Mouse (Mus musculus) adipocyte (in vitro differentiated cells): ENCODE results near the gene Usp9x.

Source experiments
- DNase-seq: peaks from one replicate; pipeline ENCODE4 v3.0.0-alpha.2; 2016; ENCODE audit warnings: low spot score

The Usp9x gene

GRCm38 (mm10) chrX:13071241-13071775 is at the start of gene Usp9x:
Gene Usp9x (plus strand): TSS chrX:13071498.
- peak; percentile 92 for DNase-seq

DNA sequence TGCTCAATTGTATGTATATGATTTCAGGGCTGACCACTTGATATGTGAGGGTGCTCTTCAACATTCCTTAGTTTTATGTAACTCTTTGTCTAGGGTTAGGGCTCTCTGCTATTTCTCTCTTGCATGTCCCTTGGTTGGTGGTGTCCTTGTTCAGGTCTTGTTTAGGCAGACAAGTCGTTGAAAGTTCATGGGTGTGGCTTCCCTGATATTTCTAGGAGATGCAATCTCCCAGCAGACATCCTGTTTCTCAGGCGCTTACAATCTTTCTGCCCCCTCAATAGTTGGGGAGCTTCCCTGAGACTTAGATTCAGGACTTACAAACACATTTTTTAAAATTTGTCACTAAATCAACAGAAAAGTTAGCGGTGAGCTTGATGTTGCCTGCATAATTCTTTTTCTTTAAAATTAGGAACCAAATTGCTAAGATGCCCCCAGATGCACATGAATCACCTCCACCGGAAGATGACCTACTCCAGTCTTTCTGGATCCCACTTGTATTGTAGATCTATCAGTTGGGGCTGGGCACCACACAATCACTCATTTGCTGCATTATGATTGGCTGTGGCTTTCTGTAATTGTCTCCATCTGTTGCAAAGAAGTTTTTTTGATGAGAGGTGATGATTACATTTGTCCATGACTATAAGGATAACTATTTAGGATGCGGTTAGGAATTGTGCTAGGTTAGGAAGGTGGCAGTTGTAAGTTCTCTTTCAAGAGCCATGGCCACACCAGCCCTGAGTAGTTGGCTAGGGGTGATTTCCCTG is 48.6 kb upstream of the Usp9x start:
- no peak for DNase-seq

DNA sequence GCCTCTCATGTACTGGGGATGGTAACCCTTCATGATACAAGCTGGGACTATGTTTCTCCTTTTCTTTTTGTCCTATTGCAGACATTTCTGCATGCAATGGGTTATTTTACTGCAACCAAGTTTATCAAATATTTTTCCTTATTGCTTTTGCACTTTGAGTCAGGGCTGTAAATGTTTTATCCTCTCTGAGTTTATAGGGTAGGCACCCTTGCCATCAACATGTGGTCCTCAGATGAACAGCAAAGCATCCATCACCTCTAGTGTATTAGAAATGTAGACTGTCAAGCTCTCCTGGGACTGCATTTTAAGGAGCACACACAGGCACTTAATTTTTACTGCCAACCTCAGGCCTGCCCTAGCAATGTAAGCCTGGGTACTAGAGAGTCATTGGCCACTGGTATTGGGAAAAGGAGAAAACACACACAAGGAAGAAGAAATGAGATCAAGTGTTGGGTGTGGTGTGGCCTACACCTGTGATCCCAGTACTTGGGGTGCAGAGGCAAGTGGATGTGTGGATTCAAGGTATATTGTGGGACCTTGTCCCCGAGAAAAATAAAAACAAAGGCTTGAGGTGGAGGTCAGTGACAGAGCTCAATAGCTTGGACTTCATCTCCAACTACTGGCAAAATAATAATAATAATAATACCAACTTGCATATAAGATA is 46.6 kb upstream of the Usp9x start:
- DNase-seq, result no peak

- DNase-seq, result no peak
Observed at GRCm38 (mm10) chrX:13025286-13025685, 46.0 kb upstream of the Usp9x start.

- DNase-seq, result no peak
Observed at GRCm38 (mm10) chrX:13028156-13028555, 43.1 kb upstream of the Usp9x start.

DNA sequence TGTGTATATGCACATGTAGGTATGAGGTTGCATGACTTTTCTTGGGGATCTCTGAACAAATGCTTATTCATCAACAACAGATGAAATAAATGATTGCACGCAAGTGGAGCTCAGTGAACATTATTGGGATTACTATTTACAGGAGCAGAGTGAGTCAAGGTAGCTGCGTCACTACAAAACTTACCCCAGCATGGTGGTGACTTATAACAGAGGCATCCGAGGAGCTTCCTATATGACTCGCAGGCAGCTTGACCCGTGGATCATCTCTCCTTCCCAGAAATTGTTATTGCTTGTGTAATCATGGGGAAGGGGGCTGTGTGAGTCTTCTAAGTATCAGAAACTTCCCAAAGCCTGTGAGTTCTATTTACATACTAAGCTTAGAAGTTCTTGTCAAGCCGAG is 41.3 kb upstream of the Usp9x start:
- DNase-seq, result no peak

DNA sequence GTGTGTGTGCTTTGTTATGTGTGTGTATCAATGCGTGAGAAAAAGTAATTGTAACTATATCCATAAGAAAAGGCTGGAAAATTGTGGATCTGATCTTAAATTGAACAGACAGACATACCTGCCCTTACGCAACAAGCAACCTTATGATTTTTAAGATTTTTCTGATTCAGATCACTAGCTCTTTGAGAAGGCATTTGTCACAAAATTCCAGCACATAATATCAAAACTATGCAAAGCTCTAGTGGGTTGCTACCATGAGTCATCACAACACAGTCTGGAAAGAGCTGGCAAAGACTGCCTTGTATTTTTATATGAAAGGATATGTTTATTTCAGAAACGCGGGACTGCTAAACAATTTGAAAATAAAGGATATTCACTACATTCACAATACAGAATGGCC is 34.2 kb upstream of the Usp9x start:
- DNase-seq, result peak; percentile 35

- peak; percentile 76 for DNase-seq
Observed at GRCm38 (mm10) chrX:13039211-13039610, 32.1 kb upstream of the Usp9x start.

GRCm38 (mm10) chrX:13040391-13040790 is 30.9 kb upstream of the Usp9x start:
- no peak for DNase-seq

GRCm38 (mm10) chrX:13041630-13042129 is 29.6 kb upstream of the Usp9x start:
- DNase-seq, result peak; percentile 99

- DNase-seq, result no peak
Observed at GRCm38 (mm10) chrX:13043780-13044179, 27.5 kb upstream of the Usp9x start.

DNA sequence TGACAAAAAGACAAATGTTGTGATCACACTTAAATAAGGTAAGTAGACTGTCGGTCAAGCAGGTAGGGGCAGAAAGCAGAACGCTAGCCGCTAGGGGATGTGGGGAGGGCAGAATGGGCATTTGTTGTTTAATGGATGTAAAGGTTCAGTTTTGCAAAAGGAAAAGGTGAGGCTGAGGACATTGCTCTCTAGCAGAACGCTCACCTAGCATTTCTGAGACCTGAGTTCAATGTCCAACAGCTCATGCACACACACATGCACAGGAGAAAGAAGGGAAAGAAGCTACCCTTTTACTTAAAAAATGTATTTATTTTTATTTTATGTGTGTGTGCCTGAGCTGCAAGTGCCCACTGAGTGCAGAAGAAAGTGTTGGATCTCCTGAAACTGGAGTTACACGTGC is 26.6 kb upstream of the Usp9x start:
- DNase-seq, result no peak

GRCm38 (mm10) chrX:13046893-13047435 is 24.3 kb upstream of the Usp9x start:
- no peak for DNase-seq

DNA sequence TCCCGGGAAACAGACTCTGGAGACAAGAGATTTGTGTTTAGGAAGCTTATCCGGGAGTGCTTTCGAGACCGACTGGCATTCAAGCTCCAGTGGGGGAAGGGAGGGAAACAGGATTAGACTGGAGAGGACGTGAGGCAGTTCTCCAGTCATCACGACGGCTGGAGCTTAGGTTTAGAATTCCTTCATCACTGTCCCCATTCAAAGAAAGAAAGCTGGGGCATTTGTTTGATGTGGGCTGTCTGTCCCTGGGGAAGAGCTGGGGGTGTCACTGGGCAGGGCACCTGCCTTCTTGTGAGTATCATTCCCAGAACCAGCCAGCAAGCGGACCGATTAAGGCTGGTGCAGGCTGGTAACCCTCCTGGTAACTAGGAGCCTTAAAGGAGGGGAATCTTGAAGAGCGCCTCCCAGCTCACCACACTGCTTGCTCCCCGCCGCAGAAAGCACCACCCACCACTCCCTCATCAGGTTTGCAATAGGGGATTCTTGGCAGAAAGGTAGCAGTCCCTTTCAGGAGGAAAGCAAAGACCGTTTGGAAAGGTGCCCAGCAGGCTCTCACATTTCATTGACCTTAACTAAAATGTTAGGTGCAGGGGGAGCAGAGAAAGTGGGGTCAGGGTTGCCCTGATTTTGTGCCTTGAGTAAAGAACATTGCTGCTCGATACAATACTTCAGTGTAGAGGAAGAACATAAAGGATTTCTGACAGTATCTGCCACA is 23.5 kb upstream of the Usp9x start:
- DNase-seq, result no peak

GRCm38 (mm10) chrX:13054612-13055011 is 16.7 kb upstream of the Usp9x start:
- DNase-seq, result peak; percentile 12

GRCm38 (mm10) chrX:13061961-13062360 is 9.3 kb upstream of the Usp9x start:
- DNase-seq, result no peak

DNA sequence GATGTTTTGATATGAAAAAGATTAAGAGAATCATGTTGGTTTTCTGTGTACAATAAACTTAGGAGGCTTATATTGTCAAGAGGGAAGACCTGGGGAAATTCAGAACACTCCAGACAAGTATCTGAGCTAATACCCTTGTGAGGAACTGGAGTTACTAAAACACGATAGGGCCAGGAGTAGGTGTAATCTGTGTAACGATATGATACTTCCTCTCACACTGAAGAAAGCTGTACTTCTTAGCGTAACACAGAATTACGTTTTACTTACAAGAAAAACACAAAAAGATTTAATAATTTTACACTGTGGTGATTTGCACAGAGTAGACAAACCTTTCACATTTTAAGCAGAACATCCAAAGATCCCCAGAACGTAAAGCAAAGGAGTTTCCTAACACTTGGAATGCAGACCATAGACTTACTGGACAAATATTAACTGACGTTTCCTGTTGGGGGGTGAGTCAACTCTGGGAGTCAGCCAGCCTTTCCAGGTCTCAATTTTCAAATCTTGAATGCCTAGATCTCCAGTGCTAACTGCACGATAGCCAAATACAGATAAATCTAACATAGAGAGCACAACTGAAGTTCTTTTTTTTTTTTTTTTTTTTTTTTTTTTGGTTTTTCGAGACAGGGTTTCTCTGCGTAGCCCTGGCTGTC is 6.9 kb upstream of the Usp9x start:
- DNase-seq, result no peak

- DNase-seq, result no peak
Observed at GRCm38 (mm10) chrX:13070206-13070572, 1.1 kb upstream of the Usp9x start.

DNA sequence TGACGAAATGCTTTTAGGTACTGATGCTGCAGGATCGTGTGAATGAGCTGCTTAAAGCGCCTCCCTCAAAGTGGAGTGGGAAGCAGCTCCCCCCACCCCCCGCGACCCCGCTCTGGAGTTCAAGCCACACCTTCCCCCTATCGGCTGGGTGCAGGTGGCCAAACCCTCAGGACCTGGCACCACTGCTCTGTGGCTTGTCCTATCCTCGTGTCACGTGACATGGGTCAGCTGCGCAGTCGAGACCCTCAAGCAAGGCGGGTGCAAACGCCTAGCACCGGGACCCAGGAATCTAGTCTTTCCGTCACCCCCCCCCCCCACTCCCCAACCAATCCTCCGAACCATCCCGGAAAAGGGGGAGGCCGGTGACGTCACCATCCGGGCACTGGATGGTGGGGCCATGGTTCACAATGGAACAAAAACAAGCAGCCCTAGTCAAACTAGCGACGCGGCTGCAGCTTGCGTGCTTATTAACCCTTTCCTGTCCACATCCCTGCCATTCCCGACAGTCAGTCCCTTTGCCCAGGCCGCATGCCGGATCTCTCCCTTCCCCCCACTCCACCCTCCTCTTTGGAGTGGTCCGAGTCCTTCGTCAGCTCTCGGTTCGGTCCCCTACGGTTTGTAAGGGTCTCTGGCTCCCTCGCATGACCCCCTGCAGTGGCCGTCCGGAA is 591 bp upstream of the Usp9x start:
- peak; percentile 91 for DNase-seq

- DNase-seq, result peak; percentile 66
Observed at GRCm38 (mm10) chrX:13071776-13072460, 620 bp downstream of the Usp9x start.
